ENCODE assay signal across 14 mouse cellular contexts in genomic region chr3:139866329-139866728, GRCm38 (mm10).
DNase-seq lines count a peak whose midpoint lies in the region; ATAC-seq and TF ChIP-seq lines count a peak whose summit lies in the region.
"Had no signal": no experiment of that assay in that cellular context is flagged by ENCODE, and none has a peak within 500 bp of the region (broad histone marks: within the 10 kb centered on the region; RNA-seq: fewer than 3 reads in every experiment).

No protein-coding gene starts in this region.

- DNase-seq in midbrain, postnatal 0 days (ENCODE audit: low spot score), result peak; percentile 12
- no peak for DNase-seq in midbrain, embryonic 11.5 days (ENCODE audit: low spot score, missing footprints)
- DNase-seq in cerebellum, adult 8-10 months, result peak; percentile 65
- DNase-seq in T-cell, adult 2 months (ENCODE audit: low spot score), result no peak
- DNase-seq in thymus, postnatal 0 days (ENCODE audit: low spot score), result no peak
- DNase-seq: adrenal gland, adult 2 months; kidney, postnatal 25 days; liver had no signal

- no peaks in the 10 kb centered on the region for H3K36me3 ChIP-seq in midbrain, postnatal 0 days (ENCODE audit: insufficient read depth, low read length)
- H3K36me3 ChIP-seq in midbrain, embryonic 11.5 days (ENCODE audit: control insufficient read depth, insufficient read depth, low read length), result no peaks in the 10 kb centered on the region
- H3K36me3 ChIP-seq in forebrain, embryonic 13.5 days (ENCODE audit: poor library complexity, severe bottlenecking), result no peaks in the 10 kb centered on the region
- no peaks in the 10 kb centered on the region for H3K36me3 ChIP-seq in neural tube, embryonic 15.5 days
- H3K36me3 ChIP-seq: intestine, embryonic 15.5 days; lung, embryonic 15.5 days had no signal

- H3K4me2 ChIP-seq in midbrain, postnatal 0 days (ENCODE audit: low read depth, low read length, poor library complexity, severe bottlenecking), result no peak overlapping the region
- H3K4me2 ChIP-seq in midbrain, embryonic 11.5 days, result no peak overlapping the region
- H3K4me2 ChIP-seq in forebrain, embryonic 13.5 days, result no peak overlapping the region
- no peak overlapping the region for H3K4me2 ChIP-seq in neural tube, embryonic 15.5 days
- H3K4me2 ChIP-seq: intestine, embryonic 15.5 days; lung, embryonic 15.5 days had no signal

- ATAC-seq in midbrain, postnatal 0 days (ENCODE audit: low FRiP score), result no peak
- no peak for ATAC-seq in midbrain, embryonic 11.5 days (ENCODE audit: low FRiP score)
- ATAC-seq in forebrain, embryonic 13.5 days, result peak; percentile 73; the same call in 1 of the 2 replicates
- ATAC-seq in neural tube, embryonic 15.5 days (ENCODE audit: low FRiP score), result 0 out of 2 replicates have a peak, but pooled peaks have one; percentile 24
- no peak for ATAC-seq in inflammation-experienced regulatory T-cells, adult 6 months
- ATAC-seq: CD4-positive, CD25-positive, alpha-beta regulatory T cell, adult 4 months; intestine, embryonic 15.5 days had no signal

- no peak overlapping the region for H3K4me3 ChIP-seq in midbrain, postnatal 0 days (ENCODE audit: low read depth, low read length)
- H3K4me3 ChIP-seq in midbrain, embryonic 11.5 days (ENCODE audit: low read depth, low read length), result no peak overlapping the region
- no peak overlapping the region for H3K4me3 ChIP-seq in forebrain, embryonic 13.5 days
- no peak overlapping the region for H3K4me3 ChIP-seq in neural tube, embryonic 15.5 days (replicated peaks)
- H3K4me3 ChIP-seq: intestine, embryonic 15.5 days; lung, embryonic 15.5 days had no signal

- no peak overlapping the region for H3K9ac ChIP-seq in midbrain, postnatal 0 days (replicated peaks; ENCODE audit: low read length, poor library complexity, severe bottlenecking)
- H3K9ac ChIP-seq in midbrain, embryonic 11.5 days (ENCODE audit: low read length), result no peak overlapping the region
- no peak overlapping the region for H3K9ac ChIP-seq in forebrain, embryonic 13.5 days
- no peak overlapping the region for H3K9ac ChIP-seq in neural tube, embryonic 15.5 days (replicated peaks)
- H3K9ac ChIP-seq: intestine, embryonic 15.5 days; lung, embryonic 15.5 days had no signal

- no peak overlapping the region for H3K27ac ChIP-seq in midbrain, postnatal 0 days (ENCODE audit: low read depth, low read length)
- no peak overlapping the region for H3K27ac ChIP-seq in midbrain, embryonic 11.5 days (ENCODE audit: low read depth, low read length)
- H3K27ac ChIP-seq in forebrain, embryonic 13.5 days, result no peak overlapping the region
- H3K27ac ChIP-seq in neural tube, embryonic 15.5 days (replicated peaks), result no peak overlapping the region
- H3K27ac ChIP-seq: intestine, embryonic 15.5 days; lung, embryonic 15.5 days had no signal

- TF ChIP-seq CTCF in midbrain, postnatal 0 days (IDR thresholded peaks at IDR 0.05), result no peak

- no peaks in the 10 kb centered on the region for H3K27me3 ChIP-seq in midbrain, postnatal 0 days (ENCODE audit: insufficient read depth, low read length)
- H3K27me3 ChIP-seq in midbrain, embryonic 11.5 days (ENCODE audit: control insufficient read depth, insufficient read depth, low read length), result no peaks in the 10 kb centered on the region
- no peaks in the 10 kb centered on the region for H3K27me3 ChIP-seq in forebrain, embryonic 13.5 days
- H3K27me3 ChIP-seq in neural tube, embryonic 15.5 days (replicated peaks), result no peaks in the 10 kb centered on the region
- H3K27me3 ChIP-seq: intestine, embryonic 15.5 days; lung, embryonic 15.5 days had no signal

- no peaks in the 10 kb centered on the region for H3K4me1 ChIP-seq in midbrain, postnatal 0 days (ENCODE audit: insufficient read depth, low read length)
- no peaks in the 10 kb centered on the region for H3K4me1 ChIP-seq in midbrain, embryonic 11.5 days (ENCODE audit: control insufficient read depth, insufficient read depth, low read length)
- H3K4me1 ChIP-seq in forebrain, embryonic 13.5 days, result peaks cover 10% of the 10 kb centered on the region
- H3K4me1 ChIP-seq in neural tube, embryonic 15.5 days, result peaks cover 8% of the 10 kb centered on the region
- H3K4me1 ChIP-seq: intestine, embryonic 15.5 days; lung, embryonic 15.5 days had no signal

- no peaks in the 10 kb centered on the region for H3K9me3 ChIP-seq in midbrain, postnatal 0 days (ENCODE audit: low read length)
- no peaks in the 10 kb centered on the region for H3K9me3 ChIP-seq in midbrain, embryonic 11.5 days (ENCODE audit: control insufficient read depth, low read length)
- H3K9me3 ChIP-seq in forebrain, embryonic 13.5 days (replicated peaks), result no peaks in the 10 kb centered on the region
- H3K9me3 ChIP-seq in neural tube, embryonic 15.5 days (replicated peaks), result no peaks in the 10 kb centered on the region
- H3K9me3 ChIP-seq: intestine, embryonic 15.5 days; lung, embryonic 15.5 days had no signal

Comparison
In these comparisons a context has a peak if more than half of its experiments do, and no peak if none do; other contexts are left out.
1. DNase-seq: peak in midbrain, postnatal 0 days (single experiment) and cerebellum, adult 8-10 months (single experiment); none in midbrain, embryonic 11.5 days (single experiment), T-cell, adult 2 months (single experiment) and thymus, postnatal 0 days (single experiment).
2. ATAC-seq: peak in forebrain, embryonic 13.5 days (single experiment) and neural tube, embryonic 15.5 days (single experiment); none in midbrain, postnatal 0 days (single experiment), midbrain, embryonic 11.5 days (single experiment) and inflammation-experienced regulatory T-cells, adult 6 months (single experiment).